Mouse (Mus musculus) T-helper 2 cell (primary cell): Measurements from ENCODE around the gene Sgms1.
"Not testable (repeated sequence)": the region's sequence is repeated elsewhere in the genome, so short reads cannot be mapped to it uniquely, and the experiment has no call there.

Source experiments
- in situ Hi-C: fragments of 300-600 bp; cut with MboI, MseI; formaldehyde crosslinking; loops from one replicate; pipeline ENCODE4 v1.15.1; 2025; ENCODE audit warnings: high pct_unique_total_duplicates

Gene Sgms1

DNA sequence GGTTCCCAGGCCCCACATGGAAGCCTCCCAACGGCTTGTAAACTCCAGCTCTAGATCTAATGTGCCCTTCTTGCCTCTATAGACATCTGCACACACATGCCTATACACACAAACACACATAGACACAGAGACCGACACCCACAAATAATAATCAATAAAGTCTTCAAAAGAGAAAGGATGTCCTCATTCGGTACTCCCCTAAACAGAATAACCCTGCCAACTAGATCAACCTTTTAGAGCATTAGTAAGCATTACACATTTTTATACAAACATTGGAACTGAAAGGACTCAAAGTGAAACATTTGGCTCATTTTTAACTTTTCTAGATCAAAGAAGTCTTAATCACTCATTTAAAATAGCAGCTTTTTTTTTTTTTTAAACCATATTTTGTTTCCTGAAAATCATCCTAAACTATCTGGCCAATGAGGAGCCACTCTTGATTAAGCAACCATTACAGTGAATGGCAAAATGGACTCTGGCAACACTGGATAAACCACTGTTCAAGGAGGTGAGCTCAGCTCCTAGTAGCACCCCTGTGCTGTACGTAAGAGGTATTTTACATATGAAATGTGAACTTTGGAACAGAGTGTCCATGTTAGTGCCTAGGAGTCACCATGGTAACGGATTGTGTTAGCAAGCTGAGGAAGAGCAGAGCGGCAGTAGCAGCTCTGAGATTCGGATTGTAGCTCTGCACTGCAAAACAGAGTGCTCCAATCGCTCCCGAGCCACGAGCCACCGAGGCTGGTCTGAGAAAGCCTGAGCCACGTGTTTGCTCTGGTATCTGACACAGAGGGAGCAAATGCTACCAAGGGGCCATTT, 30.6 kb downstream of the Sgms1 start:
- in situ Hi-C loops, result no loop called here

DNA sequence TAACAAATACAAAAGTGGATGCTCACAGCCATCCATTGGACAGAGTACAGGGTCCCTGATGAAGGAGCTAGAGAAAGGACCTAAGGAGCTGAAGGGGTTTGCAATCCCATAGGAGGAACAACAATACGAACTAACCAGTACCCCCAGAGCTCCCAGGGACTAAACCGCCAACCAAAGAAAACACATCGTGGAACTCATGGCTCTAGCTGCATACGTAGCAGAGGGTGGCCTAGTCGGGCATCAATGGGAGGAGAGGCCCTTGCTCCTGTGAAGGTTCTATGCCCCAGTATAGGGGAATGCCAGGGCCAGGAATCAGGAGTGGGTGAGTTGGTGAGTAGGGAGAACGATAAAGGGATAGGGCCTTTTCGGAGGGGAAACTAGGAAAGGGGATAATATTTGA, 31.5 kb downstream of the Sgms1 start:
- in situ Hi-C loops, result not testable (repeated sequence)

DNA sequence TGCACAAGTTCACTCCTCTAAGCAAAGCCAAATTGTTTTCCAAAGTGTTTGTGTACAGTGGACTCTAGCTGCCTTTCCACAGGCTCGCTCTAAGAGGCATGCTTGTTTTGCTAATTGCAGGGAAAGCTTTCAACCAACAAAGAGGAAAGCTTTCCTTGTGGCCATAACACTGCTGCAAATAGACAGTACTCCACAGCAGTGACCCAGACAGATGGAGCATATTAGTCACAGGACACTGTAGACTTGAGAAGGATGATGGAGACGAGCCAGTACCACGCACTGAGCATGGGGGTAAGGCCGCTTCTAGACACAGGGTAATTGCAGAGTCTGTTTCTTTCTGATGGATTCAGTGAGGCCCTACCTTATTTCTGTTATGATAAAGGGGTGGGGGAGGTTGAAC, 33.3 kb downstream of the Sgms1 start:
- in situ Hi-C loops, result no loop called here

GRCm38 (mm10) chr19:32353447-32353846, 36.1 kb downstream of the Sgms1 start:
- in situ Hi-C loops, result no loop called here

DNA sequence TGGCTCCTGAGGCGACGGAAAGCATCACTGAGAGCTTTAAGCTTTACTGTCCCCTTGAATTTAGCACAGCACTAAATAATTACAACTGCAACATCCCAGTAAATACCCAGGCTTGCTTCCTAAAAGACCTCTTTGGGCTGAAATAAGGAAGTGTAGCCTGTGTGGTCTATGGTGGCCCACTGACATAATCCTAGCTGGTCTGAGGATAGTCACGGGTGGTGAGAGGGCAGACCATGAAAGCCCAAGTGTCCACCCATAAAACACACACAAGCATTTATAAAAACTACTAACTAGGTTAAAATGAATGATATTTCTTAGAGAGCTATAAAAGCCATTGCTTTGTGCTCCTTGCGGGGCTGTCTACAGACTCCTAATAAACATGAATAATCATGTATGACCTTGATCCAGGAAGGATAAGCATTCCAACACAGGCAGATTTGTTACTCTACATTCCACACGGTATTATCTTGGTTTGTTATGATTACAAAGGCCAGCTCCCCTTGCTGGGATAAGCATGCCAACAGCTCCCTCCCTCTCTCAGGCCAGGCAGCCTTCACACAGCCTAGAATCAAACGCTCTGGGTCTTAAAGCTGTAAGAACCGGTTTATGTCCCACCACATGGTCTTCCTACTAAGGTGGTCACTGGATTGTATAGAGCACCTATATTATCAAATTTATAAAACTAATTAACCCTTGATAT, 40.4 kb downstream of the Sgms1 start:
- in situ Hi-C loops, result no loop called here

- in situ Hi-C loops, result no loop called here
Measured at GRCm38 (mm10) chr19:32347491-32347890, 42.0 kb downstream of the Sgms1 start.

DNA sequence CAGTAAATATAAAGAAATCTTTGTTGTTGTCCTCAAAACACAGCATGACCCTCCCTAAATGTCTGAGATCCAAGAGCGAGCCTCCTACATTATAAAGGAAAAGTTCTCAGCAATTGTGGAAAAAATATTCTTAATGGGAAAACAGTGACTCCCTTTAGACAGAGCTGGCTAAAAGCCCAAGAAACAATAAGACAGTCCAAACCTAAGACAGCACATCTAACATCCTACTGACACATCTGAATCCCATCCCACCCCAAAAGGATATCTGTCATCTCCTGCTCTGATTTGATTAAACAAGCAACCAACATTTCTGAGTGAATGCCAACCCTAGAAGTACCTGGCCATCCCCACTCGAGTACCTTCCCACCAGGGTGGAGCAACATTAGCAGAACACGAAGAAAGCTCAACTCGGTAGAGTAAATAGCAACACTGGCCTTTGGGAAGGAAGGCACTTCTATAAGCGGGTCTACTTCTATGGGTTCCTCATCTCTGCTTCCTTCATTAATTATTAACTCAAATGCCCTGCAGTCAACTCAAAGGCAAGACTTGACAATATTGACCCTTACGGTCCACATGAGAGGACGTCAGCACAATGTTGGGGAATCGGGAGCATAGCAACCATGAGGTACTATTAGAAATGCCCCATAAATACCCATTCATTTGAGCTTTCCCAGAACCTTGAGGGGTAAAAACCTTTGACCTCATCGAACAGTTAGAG, 42.7 kb downstream of the Sgms1 start:
- in situ Hi-C loops, result no loop called here

DNA sequence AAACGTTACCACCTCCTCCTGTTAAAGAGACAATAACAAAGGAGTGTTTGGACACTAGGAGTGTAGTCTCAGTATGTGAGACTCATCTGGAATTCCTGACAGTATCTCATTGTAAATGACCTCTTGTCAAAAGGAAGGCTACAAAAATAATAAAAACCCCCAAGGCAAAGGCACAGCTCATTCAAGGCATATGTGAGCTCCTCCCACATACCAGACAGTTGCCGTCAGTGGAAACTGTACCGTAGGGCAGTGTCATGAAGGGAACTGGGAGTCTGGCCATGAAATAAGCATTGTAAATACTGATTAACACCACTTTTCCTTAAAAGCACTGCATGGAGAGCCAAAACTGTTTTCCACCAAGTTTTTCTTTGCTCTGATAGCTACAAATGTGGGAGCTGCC, 43.3 kb downstream of the Sgms1 start:
- in situ Hi-C loops, result no loop called here

GRCm38 (mm10) chr19:32345181-32345745, 44.3 kb downstream of the Sgms1 start:
- in situ Hi-C loops, result no loop called here

- in situ Hi-C loops, result no loop called here
Measured at GRCm38 (mm10) chr19:32344738-32345121, 44.8 kb downstream of the Sgms1 start.

DNA sequence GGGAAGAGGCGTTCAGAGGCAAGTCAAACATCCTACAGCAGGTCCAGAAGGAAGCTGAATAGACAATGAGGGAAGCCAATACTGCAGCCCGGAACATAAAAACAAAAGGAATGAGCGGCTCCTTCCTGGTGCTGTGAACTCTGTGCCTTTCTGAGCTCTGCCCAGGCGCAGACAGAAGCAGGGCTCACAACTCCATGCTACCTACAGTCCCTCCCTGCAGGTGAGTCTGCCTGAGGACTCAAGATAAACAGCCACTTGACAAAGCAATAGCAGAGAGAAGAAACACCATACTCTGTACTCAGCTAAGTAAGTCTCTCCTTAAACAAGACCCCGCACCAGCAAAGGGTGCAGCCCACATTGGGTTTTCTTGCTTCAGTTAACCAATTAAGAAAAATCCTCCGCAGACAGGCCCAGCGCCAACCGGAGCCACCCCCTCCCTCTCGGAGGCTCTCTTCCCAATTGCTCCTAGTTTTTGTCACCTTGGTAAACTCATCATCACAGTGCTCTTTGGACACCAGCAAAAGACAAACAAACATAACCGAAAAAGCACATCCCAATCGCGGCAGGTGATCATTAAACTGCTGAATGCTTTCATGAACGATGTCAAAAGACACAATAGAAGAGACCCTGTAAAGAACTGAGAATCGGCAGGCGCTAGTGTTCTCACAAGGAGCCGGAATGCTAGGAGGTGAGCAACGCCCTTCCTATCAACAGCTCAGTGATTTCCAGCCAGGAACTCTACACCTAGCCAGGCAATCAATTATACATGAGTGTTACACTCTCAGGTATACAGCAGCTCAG, 45.4 kb downstream of the Sgms1 start:
- in situ Hi-C loops, result no loop called here

DNA sequence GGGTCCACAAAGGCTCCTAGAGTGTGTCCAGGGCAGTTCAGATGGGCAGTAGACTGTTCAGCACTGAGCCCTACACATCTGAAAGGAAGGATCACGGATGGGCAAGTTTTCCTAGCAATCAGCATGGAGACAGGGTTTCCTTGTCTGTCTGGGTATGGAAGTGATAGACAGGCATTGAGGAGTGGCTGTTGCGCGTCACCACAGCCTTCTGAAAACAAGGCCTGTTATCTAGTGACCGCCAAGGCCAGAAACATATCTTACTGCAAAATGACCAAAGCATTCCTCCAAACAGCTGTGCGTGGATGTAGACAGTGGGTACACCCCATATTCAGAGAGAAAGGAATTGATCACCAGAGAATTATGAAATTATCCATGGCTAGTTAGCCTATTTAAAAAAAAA, 47.1 kb downstream of the Sgms1 start:
- in situ Hi-C loops, result no loop called here

GRCm38 (mm10) chr19:32341091-32341490, 48.4 kb downstream of the Sgms1 start:
- in situ Hi-C loops, result no loop called here

DNA sequence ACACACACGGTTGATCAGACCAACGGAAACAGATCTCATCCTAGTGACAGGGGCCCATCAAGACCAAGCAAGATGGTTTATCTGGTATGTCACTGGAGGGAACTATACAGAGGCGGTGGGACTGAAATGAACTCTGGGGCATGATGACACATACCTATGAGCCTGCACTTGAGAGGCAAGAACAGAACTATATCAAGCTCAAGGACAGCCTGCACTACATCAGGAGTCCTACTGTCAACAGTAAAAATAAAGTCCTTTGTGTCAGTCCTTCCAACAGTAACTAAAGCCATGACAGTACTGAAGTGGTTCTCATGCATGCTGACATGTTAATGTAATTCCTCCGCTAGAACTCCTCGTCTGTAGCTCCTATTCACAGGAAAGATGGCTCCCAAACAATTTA, 49.3 kb downstream of the Sgms1 start:
- in situ Hi-C loops, result no loop called here

DNA sequence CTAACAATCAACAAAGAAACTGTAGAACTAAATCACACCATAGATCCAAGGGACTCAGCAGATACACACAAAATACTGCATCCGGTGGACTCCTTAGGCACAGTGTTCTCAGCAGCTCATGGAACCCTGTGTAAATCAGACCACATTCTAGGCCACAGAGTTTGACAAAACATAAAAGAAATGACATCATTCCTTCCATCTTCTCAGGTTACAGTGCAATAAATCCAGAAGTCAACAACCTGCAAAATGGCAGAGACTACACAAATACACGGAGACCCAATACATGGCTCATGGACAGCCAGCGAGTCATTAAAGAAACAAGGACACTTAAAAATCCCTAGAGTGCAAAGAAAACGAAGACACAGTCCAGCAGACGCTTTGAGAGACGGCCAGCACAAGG, 51.8 kb downstream of the Sgms1 start:
- in situ Hi-C loops, result no loop called here

GRCm38 (mm10) chr19:32334751-32335150, 54.8 kb downstream of the Sgms1 start:
- in situ Hi-C loops, result no loop called here

DNA sequence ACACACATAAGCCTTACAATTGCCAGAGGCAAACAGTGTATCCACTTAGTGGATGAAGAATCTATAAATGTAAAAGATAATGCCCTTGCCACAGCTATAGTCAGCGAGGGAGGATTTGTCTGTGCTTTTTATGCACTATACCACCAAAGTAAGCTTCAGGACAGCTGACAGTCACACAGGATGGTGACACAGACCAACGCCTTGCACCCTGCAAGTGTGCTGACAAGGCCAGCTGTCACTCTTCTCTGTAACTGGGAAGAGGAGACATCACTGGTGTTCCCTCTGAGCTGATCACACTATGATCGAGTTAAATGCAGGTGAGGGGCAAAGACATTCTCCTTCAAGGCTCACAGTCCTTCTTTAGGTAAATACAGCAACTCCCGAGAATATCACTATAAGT, 56.0 kb downstream of the Sgms1 start:
- in situ Hi-C loops, result no loop called here

- in situ Hi-C loops, result no loop called here
Measured at GRCm38 (mm10) chr19:32332779-32333460, 56.6 kb downstream of the Sgms1 start.

DNA sequence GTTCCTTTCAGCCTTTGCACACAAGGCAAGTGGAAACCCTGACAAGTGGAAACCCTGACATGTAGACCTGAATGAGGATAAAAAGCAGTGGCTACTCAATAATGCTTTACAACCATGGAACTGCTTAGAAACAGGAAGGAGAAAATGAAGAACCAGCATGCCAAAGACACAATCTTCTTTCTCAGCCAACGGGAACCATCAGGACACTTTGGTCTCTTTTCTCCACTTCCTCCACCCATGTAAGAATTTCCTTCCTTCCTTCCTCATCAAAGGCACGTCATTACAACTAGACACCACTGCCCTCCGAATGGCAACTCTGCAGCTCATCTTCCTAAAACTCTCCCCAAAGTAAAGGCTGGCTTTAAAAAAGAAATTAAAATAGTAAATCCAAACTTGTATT, 59.3 kb downstream of the Sgms1 start:
- in situ Hi-C loops, result no loop called here

- in situ Hi-C loops, result no loop called here
Measured at GRCm38 (mm10) chr19:32329511-32329910, 60.0 kb downstream of the Sgms1 start.
